Mouse (Mus musculus) lung, postnatal 10 days (tissue): ENCODE data around the gene Sptbn1.

ENCODE experiments used
- DNase-seq: peaks from one replicate; pipeline ENCODE4 v3.0.0; 2021

Sptbn1 gene

GRCm38 (mm10) chr11:30165861-30166550 is 102.0 kb downstream of the Sptbn1 start:
- peak; percentile 49 for DNase-seq

DNA sequence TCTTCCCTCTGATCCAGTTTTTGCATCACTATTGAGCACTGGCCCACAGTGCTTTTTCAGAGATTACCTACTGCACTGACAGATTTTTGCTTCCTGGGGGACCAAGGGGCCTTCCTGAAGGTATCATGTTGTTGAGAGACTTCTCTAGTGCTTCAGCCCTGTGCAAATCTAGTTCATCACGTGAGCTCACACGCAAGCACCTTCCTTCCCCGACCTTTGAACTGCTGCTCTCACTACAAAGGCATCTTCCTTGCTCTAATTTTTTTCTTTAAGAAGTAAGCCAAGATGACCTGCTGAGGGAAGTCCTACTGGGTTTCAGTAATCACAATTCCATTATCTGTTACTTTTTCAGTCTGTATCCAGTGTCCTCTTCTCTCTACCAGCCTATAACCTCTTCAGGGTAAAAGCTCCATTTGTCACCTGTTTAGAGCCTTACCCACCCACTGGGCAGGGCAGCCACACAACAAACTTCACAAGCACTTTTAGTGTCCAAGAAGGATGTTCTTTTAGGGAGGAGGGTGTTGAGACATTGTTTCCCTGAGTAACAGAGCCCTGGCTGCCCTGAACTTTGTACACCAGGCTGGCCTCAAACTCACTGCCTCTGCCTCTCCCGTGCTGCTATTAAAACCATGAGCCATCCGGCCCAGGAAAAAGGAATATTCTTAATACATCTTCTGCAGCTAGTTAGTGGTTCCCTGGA is 103.3 kb downstream of the Sptbn1 start:
- DNase-seq, result no peak

DNA sequence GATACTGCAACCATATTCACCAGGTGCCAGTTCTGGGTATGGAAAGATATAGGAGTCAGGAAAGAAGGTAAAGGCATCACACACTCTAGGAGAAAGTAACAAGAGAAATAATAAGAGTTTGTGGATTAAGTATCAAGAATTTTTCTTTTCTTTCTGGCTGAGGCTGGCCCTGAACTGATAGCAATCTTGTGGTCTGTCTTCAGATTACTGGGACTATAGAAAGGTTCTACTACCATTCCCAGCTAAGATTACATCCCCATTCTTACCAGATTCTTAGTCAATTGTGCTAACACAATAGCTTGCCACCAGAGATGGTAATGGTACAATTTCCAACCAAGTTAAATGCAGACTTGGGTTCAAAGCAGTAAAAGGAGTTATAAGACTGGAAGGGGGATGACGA is 104.1 kb downstream of the Sptbn1 start:
- no peak for DNase-seq

DNA sequence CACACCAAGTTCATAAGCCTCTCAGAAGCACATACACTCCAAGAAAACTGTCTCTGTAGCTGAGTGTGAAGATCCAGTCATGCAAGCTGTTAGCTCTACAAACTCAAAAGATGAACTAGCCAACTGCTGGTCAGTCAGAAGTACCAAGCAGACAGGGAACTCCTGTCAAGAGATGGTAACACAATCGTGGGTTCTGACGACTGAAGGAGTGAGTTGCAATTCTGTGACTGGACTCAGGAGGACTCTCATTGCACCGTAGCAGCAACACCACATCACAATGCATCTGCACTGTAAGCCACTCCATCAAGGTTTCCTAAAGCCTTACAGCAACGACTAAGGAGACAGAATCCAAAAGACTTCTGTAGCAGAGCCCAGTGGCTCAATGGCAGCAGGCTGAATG is 104.9 kb downstream of the Sptbn1 start:
- DNase-seq, result no peak

DNA sequence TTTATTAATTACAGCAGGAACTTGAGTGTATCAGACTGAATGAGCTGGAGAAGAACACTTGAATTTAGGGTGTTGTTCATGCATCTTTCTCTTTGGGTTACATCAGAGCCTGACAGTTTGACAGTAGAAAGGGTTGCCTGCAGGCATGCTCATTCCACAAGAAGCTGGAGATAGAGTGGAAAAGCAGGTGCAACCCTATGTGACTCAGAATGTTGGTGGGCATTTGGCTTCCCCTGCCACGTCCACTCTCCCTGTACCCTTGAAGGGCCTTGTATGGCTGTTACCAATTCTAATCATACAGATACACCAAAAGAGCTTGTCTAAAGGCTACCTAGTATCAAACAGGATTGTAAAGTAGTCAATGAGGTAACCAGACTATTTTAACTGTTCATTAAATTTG is 106.2 kb downstream of the Sptbn1 start:
- DNase-seq, result no peak

DNA sequence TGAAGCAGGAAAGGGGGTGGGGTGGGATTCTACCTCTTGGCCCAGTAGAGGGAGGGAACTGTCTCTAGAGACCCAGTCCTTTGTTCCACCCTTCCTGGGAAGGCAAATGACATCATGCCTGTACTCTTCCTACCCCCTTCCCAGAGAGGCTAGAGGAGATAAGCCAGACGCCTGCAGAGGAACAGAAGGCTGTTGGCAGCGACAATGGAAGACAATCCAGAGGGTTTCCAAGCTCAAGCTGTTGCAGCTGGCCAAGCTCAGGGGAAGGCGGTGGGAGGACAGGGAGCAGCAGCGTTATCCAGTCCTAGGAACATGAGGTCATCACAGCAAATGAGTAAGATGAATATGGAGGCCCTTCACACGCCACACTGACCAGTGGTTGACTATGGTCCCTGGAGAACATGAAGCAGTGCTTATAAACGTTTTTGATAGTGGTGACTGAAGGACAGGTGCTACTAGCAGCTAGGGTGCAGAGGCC is 106.8 kb downstream of the Sptbn1 start:
- peak; percentile 92 for DNase-seq

DNA sequence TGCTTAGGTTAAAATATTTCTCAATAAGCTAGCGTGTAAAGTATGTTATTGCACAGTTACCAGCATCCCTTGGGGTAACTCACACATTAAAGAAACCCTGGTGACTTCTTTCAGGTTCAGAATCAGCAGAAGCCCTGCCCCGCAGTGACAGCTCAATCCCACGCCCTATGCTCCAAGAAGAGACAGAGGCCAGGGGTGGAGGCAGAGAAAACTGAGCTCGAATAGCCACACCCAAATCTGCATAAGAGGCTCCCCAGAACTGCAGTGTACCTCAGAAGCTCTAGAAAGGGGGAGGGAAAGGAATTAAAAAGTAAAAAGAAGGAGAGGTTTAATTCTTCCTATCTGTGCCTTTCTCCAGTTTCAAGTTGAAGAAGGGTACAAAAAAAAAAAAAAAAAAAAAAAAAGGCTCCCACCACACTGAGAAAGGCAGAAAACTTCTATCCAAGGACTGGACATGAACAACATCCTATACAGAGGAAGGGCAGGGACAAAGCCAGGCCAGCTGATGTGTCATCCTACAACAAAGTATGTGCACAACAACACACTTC is 107.3 kb downstream of the Sptbn1 start:
- peak; percentile 43 for DNase-seq

DNA sequence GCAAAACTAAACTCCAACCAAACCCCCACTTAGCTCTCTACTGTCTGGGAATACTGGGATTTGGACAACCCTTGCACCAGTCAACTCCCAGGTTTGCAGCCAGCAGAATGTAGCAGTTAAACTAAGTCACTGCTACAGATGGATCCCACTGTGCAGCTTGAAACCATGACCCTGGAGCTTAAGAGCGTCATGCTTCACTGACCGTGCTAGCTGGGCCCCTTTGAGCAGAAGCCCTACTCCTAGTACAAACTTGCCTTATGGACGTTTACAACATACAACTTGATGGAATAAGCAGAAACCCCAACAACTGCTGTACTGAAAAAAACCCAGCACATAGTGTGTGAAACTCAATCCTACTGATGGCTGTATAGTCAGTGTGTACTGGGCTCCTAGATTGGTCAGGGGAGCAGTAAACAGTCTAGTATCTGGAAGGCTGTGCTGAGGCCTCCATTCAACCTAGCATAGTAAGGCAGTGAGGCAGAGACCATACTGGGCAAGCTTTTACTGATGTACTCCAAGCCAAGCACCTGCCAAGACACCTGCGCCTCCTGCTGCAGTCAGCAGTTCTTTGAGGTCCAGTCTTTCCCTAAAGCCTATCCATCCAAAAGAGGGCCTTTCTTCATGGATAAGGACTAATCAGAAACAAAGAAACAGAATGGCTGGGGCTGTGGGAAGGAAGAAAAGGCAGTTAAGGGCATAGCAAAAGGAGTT is 108.3 kb downstream of the Sptbn1 start:
- DNase-seq, result no peak

GRCm38 (mm10) chr11:30158028-30158700 is 109.8 kb downstream of the Sptbn1 start:
- no peak for DNase-seq

GRCm38 (mm10) chr11:30155887-30156286 is 112.1 kb downstream of the Sptbn1 start:
- DNase-seq, result peak; percentile 24

- DNase-seq, result no peak
Measured at GRCm38 (mm10) chr11:30154980-30155379, 113.0 kb downstream of the Sptbn1 start.

DNA sequence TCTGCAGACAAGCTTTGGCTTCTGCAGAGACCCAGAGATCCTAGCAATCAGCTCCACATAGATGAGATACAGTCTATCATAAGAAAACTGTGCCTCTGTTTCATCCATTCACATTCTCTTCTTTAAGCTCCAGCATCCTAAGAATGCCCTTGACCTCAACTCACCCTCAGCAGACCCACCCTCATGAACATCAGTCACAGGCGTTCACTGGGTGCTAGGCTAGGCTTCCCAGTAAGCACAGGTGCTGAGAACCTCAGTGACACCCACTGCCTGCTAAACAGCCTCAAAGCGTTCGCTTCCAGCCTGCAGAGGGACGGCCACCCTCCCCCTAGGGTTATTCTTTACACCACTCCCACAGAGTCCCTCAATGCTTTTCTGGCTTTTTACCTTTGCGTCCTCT is 119.1 kb downstream of the Sptbn1 start:
- no peak for DNase-seq

- no peak for DNase-seq
Measured at GRCm38 (mm10) chr11:30148378-30148777, 119.6 kb downstream of the Sptbn1 start.

GRCm38 (mm10) chr11:30147882-30148281 is 120.1 kb downstream of the Sptbn1 start:
- no peak for DNase-seq

- no peak for DNase-seq
Measured at GRCm38 (mm10) chr11:30143090-30143489, 124.9 kb downstream of the Sptbn1 start.

- no peak for DNase-seq
Measured at GRCm38 (mm10) chr11:30139165-30139826, 128.7 kb downstream of the Sptbn1 start.

GRCm38 (mm10) chr11:30137081-30137480 is 130.9 kb downstream of the Sptbn1 start:
- no peak for DNase-seq

DNA sequence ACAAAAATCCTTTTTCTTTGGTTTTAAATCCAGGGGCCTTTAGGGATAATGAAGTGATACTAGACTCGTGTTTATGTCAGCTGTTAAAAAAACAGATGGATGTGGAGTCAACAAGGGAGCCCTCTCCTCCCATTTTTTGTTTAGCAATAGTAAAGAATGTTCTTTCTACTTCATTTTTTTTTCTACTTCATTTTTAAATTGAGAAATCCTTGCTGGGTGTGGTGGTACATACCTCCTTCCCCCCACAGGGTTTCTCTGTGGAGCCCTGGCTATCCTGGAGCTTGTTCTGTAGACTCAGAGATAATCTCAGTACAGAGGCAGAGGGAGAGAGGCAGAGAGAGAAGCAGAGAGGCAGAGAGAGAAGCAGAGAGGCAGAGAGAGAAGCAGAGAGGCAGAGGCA is 133.9 kb downstream of the Sptbn1 start:
- no peak for DNase-seq

- DNase-seq, result no peak
Measured at GRCm38 (mm10) chr11:30132581-30132980, 135.4 kb downstream of the Sptbn1 start.

- DNase-seq, result no peak
Measured at GRCm38 (mm10) chr11:30131640-30132039, 136.3 kb downstream of the Sptbn1 start.

DNA sequence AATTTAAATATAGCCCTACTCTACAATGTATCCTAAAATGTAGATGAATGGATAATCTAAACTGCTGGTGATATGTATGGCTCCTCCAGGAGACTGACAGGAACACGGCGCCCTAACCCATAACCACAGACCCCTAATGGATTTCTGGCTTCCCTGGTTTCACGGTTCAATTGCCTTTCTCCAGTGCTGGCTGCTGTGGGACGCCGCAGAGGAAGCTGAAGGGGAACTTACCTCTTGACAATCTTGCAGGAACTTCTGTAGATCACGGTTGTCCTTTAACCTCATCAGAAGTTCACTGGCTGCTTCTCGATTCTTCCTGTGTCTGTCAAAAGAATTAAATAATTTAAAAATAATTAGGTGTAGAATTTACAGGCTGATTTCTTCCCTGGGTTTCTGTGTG is 138.6 kb downstream of the Sptbn1 start:
- no peak for DNase-seq

DNA sequence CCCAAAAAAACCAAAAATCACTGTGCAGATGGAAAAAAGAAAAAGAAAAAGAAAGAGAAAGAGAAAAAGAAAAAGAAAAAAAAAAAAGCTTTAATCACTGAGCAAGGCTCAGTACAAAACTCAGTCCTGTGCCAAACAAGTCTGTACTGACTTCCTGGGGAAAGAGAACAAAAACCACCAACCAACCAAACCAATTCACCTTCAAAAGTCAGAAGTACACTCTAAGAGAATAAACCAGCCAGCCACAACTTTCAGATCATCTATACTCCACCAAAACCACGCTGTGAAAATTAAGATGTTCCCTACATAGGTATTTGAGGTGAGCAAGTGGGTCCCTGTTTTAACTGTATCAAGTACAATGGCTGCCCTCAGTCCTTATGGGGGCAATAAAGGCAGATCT is 141.1 kb downstream of the Sptbn1 start:
- no peak for DNase-seq
